Mouse (Mus musculus) gastrocnemius, postnatal 10 days (tissue): ENCODE measurements around the gene Trpm8. TPM values are rescaled to one million over a fixed set of nuclear protein-coding genes. Genes with fewer than 3 reads are reported as not detected.

Experiments used
- DNase-seq: peaks from one replicate; pipeline ENCODE4 v3.0.0; 2021; ENCODE audit warnings: mixed read lengths
- total RNA-seq, 2 experiments: library from RNA; stranded (reverse); gene quantifications; 2 replicates each; pipeline ENCODE4 v1.2.3; 2021

Gene Trpm8
- total RNA-seq, 2 experiments from 2014 or later = not detected

GRCm38 (mm10) chr1:88264869-88265240 lies 12.6 kb upstream of the Trpm8 start:
- peak; percentile 69 for DNase-seq

DNA sequence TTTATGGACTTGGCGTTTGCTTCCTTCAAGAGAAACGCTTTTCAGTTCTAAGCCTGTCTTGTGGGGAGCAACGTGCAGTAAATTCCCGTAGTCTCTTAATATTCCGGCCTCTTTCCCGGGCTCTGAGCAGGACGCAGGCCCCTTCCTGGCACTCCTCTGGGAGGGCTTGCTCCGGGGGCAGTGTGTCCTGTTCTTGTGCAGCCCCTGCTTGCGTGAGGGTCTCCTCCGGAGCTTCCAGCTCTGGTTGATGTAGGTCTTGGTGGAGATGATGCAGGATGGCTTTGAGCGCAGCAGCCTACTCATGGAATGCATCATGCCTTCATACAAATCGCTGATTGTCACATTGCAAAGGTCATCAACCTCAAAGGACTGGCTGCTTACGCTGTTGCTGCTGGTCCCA lies 11.3 kb upstream of the Trpm8 start:
- peak; percentile 15 for DNase-seq

GRCm38 (mm10) chr1:88267489-88267888 lies 10.0 kb upstream of the Trpm8 start:
- no peak for DNase-seq

DNA sequence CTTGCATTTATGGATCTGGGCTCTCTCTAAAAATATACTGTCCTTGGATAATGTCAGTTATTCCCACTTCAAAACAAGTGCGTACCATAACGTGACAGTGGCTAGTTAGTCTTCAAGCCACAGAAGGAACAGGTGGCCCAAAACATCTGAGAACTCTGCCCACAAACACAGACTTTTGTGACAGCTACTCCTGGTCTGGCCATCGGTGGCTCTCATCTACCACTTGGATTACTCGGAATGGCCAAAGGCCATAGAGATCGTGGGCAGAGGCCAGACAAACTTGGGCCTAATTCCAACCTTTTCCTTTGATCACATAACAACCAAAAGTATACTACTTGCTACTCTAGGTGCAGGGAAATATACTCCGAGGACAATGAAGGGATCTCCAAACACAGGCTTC lies 9.4 kb upstream of the Trpm8 start:
- peak; percentile 15 for DNase-seq

- peak; percentile 13 for DNase-seq
These were observed 7.7 kb upstream of the Trpm8 start for GRCm38 (mm10) chr1:88269539-88270309.

- DNase-seq = no peak
These were observed 4.6 kb upstream of the Trpm8 start for GRCm38 (mm10) chr1:88272851-88273250.

DNA sequence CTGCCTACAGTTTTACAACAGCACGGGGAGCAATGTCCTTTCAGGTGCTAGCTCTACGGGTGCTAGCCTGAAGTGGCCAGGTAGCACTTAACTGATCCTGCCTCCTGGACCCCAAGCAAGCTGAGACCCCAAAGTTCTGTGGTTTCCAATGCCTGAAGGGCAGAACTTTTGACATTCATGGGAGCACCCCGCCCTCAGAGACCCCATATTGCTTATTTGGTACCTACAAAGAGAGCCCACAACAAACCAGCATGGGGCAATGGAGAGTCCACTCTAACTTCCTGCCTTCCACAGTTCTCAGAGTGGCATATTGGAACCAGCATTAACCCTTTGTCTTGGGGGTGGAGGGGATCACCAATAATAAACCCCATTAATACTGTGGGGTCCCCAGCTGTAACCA lies 4.1 kb upstream of the Trpm8 start:
- DNase-seq = peak; percentile 12

DNA sequence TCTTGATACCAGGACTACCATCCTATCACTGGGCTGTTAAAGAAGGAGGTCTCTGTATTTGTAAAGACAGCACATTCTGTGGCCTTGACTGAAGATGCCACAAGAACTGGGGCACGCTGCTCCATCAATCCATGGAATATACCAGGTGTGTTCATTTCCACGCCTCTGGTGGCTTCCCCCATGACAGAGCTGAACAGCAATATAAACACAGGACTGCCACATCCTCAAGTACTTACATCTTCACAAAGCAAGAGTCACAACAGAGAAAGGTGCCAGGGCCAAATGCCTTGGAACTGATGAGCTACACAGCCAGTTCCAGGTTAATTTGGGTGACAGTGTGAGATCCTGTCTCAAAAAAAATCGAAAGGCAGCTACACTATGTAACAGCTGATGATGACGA lies 3.6 kb upstream of the Trpm8 start:
- DNase-seq = no peak

GRCm38 (mm10) chr1:88274371-88275077 lies 2.9 kb upstream of the Trpm8 start:
- no peak for DNase-seq

DNA sequence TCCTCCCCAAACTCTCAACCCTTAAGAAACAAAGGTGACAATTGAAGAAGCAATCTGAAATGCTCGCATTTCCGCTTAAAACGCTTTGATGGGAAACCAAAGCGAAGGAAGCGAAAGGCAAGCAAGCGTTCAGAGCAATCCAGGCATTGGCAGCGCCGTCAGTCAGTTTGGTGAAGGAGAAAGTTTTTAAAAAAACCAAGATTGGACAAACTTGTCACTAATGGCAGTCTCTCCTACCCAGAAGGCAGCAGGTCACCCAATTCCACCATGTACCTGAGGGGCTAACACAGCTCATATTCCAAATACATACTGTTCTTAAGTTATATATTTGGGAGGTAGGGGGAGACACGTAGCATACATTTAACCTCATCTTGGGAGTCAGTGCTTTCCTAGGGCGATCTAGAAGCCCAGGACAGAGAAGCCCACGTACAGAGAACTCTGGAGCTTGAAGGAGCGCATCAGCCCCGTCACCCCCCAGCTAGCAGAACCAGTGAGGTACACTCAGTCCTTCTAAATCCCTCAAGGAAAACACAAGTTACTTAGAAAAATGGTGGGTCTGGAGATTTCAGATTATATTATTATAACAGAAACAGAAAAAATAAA lies 2.3 kb upstream of the Trpm8 start:
- DNase-seq = no peak

DNA sequence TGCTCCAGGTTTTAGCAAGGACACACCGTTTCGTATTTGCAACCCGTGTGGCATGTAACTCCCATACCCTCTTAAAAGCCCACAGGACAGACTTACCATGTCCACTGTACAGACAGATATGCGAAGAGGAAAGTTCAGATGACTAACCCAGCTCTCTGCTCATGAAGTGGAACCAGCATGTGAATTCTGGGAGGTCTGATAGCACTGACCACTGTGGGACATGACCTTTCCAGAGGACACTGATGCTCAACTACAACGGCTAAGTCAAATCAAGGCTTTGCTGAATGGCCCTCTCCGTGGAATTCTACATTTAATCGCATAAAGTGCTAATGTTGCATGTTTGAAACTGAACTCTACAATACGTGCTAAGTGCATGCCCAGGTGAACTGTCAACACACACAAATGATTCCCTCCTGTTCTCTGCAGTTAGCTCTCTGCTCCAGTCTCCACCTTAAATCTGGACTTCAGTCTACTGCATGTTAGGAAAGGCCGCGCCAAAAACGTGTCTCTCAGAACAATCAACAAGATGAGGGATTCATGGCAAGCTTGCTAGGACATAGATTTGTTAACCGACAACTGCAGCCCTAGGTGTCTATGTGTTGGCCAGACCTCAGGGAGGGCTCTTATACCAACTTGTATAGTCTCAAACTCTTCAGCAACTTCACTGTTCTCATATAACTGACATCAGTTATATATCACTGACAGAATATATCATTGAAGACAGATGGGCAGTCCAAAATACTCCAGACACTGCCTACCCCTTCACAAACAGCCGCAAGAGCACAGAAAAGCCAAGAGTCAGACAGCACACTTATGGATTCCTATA lies 1.6 kb upstream of the Trpm8 start:
- no peak for DNase-seq

GRCm38 (mm10) chr1:88276524-88277097 lies 850 bp upstream of the Trpm8 start:
- no peak for DNase-seq

DNA sequence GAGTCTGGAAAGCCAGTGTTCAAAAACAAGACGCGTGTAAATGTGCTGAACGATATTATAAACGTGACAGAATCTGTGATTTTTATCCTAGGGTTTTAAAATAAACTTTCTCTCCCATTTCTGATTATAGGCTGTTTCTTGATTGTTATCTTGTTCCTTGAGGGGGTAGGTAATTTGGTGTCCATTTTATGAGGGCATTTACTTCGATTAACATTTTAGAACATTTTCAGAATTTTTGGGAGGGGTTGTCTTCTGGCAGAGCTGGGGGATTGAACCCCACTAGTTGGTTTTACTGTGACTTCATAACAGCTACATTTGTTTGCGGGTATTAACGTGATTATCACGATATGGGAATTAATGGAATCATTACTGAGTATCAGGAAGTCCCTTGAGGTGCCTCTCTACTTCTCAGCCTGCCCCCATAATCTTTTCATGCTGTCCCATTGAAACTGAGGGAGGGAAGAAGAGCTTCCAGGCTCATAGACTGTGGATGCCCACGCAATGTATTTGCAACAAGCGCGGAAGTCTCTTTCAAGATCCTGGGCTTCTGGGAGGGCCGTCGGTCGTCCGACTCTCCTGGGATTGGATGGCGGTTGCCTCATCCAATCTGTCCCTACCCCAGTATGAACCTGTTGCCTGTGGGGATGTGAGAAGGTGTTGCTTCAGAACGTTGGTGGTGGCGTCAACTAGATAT lies 504 bp downstream of the Trpm8 start:
- no peak for DNase-seq

DNA sequence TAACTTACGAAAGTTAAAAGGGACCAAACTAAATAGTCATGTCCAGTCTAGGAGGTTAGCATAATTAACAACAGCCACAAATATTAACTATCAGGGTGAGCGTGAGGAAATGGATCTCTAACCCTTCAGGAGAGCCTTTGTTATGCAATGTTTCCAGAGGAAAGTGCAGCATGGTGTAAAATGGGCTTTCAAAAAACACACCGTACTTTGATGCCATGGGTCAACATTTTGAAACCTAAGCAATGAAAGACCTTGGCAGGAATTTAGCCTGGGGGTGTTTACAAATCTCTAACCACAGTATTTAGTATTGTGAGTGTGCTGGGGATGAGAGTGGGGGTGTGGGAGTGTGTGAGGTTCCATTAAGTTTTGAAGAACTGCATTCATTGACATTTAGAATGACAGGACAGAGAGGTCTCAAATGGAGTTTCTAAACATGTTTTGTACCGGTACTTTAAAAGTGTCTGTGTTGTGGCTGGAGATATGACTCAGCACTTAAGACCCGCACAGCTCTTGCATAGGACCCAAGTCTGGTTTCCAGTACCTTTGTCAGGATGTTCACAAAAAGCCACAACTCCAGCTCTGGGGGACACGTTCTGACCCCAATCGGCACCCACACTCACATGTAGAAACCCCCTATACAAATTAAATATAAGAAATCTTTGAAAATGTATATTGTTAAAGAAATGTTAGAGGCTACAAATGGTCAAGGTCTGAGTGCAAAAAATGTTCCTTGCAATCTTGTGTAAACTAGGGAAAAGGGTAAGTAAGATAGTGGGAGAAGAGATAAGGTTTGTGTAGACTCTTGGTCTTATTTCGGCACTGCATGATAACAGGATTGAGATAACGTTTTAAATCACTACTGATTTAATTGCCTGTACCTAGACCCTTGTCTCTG lies 1.9 kb downstream of the Trpm8 start:
- DNase-seq = no peak

DNA sequence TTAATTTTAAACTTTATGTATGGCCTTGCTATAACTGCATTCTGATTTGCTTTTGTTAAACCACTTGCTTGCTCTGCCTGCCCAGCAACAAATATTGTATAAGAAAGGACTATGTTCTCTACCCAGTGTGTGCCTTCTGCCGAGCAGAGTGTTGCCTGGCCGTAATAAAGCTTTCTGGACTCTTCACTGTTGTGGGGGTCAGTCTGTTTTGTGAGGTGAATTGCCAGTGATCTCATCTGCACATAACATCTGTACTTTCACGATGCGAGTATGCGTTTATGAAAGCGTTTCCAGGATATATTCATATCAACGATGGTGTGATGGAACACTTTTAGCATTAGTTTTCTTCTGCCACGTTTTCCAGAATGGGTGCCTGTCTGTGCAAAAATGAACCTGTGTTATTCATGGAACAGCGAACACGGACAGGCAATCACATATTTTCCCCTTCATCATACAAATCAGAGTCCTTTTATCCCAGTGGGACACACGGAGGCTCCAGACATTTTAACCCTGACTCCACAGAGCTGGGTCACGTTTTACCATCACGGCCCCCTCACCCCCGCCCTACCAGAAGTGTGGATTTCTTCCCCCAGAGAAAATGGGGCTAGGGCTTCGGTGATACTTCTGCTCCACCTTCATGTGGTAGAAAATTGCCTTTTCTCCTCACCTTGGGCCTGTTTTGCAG lies 2.7 kb downstream of the Trpm8 start:
- no peak for DNase-seq

GRCm38 (mm10) chr1:88282301-88282700 lies 4.8 kb downstream of the Trpm8 start:
- no peak for DNase-seq

- no peak for DNase-seq
These were observed 6.1 kb downstream of the Trpm8 start for GRCm38 (mm10) chr1:88283376-88284227.

GRCm38 (mm10) chr1:88284228-88284945 lies 6.9 kb downstream of the Trpm8 start:
- no peak for DNase-seq
